Mouse (Mus musculus) gastrocnemius, adult 8-10 months (tissue): ENCODE data around the gene Golt1b. TPM values are rescaled to one million over a fixed set of nuclear protein-coding genes. Genes with fewer than 3 reads are reported as not detected.

Source experiments
- DNase-seq, 2 experiments: peaks; one replicate each; pipeline ENCODE4 v3.0.0; 2022; ENCODE audit warnings: low spot score in 2 of 2
- total RNA-seq, 4 experiments: library from RNA; stranded (reverse); gene quantifications; 2 replicates each; pipeline ENCODE4 v1.2.4; 2022

Golt1b gene
- total RNA-seq, 4 experiments from 2014 or later: 16.5 to 19.9 (median 17.1) TPM

DNA sequence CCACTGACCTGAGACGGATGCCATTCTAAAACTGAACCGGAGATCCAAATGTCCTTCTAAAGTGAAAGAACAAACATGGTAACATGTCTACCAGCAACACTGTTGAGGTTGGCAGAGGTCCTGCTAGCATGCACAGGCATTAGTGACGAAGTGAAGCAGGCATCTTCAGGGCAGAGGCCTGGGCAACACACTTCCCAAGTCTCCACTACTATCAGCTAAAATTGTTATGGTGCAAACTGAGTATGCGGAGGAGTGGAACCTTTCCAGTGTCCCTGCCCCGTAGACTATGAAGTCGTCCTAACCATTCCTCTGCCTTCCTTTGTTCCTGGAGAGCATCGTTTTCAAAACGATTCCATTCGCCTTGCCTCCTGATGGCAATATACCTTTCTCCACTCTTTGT lies 2.5 kb upstream of the Golt1b start:
- no peak for DNase-seq

- no peak for DNase-seq
Observed at GRCm38 (mm10) chr6:142386285-142387010, 573 bp upstream of the Golt1b start.

DNA sequence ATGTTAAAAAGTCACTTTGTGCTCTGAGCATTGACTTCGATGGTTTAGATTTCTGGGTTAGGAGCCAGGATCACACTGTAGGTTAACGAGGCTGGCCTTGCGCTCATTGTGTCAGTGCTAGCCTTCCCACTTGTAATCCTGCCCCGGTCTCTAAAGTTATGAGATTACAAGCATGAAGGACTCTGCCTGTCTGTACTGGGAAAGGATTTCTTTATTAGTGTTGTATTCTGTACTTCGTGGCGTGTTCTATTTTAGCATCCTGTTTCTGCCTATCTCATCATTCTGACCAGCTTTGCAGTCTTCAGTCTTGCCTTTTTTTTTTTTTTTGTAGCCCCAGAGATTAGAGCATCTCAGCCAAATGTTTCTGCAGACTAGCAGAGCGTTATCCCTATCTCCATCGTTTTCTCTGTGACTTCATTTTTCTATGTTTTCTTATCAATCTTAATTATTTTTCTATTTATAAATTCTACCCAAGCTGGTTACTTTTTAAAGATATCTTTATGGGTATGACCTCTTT lies 792 bp downstream of the Golt1b start:
- DNase-seq: no peak

GRCm38 (mm10) chr6:142389101-142389500 lies 2.1 kb downstream of the Golt1b start:
- DNase-seq: no peak

GRCm38 (mm10) chr6:142392312-142392711 lies 5.3 kb downstream of the Golt1b start:
- DNase-seq: no peak

DNA sequence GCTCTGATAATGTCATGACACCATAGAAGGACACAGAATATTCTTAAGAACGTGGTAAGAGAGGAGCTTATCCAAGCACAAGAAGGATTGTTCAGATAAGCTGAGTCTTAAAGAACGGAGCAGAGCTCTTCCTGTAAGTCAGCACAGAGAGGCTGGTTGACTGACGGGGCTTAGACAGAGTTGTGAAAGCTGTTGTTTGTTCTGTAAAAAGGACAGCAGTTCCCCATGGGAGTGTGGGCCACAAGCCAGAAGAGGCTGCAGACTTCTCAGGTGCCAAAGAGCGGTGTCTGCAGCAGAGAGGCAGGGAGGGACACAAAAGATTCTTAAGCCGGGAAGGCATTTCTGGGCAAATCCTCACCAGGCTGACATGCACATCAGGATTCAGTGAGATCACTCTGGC lies 7.6 kb downstream of the Golt1b start:
- DNase-seq: no peak

DNA sequence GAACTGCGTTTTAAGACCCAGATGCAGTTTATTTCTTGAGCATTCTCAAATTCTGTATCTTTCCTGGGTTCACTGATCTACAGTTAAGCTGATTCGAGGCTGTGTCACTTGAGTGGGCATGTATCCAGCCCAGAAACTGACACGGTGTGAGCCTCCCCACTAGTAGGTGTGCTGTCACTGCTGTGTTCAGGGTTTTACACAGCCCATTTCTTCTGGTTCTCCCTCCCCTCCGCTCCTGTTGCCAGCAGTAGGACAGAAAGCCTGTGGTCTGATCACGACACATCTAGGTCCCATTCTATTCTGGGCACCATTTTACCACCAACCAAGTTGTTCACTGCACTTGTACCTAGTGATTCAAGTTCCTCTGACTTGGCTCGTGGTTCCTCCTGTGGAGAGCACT lies 8.7 kb downstream of the Golt1b start:
- DNase-seq: no peak

- no peak for DNase-seq
Observed at GRCm38 (mm10) chr6:142411140-142411539, 24.1 kb downstream of the Golt1b start.

DNA sequence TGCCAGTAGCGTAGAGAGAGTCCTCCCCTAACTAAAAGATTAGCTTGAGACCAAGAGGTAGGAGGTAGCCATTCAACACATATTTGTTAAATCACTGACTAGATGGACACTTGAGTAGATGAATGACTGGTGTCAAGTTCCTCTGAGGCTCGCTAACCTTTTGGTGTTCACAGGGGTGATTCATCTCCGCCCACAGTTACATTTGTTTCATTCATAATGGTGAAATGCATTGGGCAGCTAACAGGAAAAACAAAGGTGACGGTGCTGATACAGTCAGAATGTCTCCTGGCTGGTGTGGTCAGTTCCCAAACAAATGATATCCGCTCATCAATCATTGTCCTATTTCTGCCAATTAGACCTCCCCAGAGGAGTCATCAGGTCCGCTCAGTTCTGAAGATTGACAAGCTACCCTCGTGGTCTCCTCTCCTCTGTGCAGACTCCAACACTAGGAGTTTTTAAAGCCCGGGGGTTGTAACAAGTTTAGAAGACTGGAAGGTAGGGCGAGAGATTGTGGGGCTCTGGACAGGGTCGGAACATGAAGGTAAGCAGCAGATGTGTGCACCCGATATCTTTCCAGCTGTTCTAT lies 26.0 kb downstream of the Golt1b start, which contains the start of gene Spx:
TSS of gene Spx (plus strand) at position 536 of the 586 bp plus-strand sequence.
- no peak for DNase-seq

GRCm38 (mm10) chr6:142413845-142414244 lies 26.8 kb downstream of the Golt1b start:
- no peak for DNase-seq

DNA sequence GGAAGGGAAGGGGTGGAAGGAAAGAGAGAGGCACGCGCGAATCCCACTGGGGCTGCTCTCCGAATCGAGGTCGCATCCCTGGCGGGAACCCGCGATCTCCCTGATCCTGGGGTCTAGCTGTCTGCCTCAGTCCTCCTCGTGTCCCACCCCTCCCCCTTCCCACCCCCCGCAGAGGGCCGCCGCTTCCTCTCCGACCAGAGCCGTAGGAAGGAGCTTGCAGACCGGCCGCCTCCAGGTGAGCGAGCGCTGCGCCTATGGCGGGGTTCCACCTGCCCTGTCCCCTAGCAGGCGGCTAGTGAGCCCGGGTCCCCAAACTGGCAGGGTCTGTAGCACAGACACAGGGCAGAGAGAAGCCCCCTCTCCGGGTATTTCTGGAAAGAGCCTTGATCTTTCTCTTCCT lies 27.6 kb downstream of the Golt1b start:
- DNase-seq: no peak

GRCm38 (mm10) chr6:142424976-142425375 lies 38.0 kb downstream of the Golt1b start:
- DNase-seq: no peak

DNA sequence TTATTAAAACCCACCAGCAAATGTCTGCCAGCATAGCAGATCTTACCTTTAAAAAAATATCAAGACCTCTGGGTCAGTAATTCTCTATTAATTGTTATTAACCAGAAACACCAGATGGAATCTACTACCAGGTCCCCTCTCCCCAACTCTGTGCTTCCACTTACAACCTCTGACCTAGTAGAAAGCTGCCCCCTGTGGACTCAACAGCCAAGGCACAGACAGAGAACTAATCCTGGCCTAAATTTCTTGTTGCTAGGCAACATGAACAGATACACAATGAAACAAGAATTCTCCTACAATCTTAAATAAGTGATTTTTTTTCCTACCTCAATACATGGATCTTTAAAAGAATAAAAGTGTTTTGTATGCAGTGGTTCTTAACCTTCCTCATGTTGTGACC lies 42.1 kb downstream of the Golt1b start:
- no peak for DNase-seq

DNA sequence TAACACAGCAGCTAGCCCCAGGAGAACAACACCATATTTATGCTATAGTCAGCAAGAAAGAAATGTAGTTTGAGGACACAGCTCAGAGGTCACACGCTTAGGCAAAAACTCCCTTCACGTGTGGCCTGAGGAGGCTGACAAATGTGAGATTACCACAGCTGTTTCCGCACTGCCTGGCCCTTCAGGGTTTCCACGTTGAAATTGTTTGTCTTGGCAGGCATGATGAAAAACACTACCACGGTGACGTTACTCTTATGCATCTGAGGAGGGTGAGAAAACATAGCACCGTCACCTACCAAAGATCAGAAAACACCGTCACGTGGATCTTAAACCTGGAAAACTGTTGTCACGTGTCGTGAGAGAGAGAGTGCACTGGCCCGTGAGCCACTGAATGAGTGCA lies 64.4 kb downstream of the Golt1b start:
- DNase-seq: no peak

- no peak for DNase-seq
Observed at GRCm38 (mm10) chr6:142453311-142453710, 66.3 kb downstream of the Golt1b start.

Other genes with a start within 250 kb of the Golt1b start
- gene Slco1a6, start 178.7 kb upstream of the Golt1b start, total RNA-seq: not detected
- not detected for gene Iapp, start 88.8 kb upstream of the Golt1b start, total RNA-seq
- not detected for gene Slco1a5, start 64.2 kb upstream of the Golt1b start, total RNA-seq
- gene Pyroxd1, start 41.6 kb upstream of the Golt1b start, total RNA-seq: 10 to 100 TPM in 1 of 4 experiments, 1 to 10 TPM in 3; 7.3 to 11.3 (median 9.3) TPM
- 1 to 10 TPM; 4.4 to 6.2 (median 4.9) TPM for gene Recql, start 134 bp upstream of the Golt1b start, total RNA-seq
- gene Spx, start 26.2 kb downstream of the Golt1b start, total RNA-seq: not detected
- under 1 TPM in 2 of 4 experiments, not detected in 2; 0.16 to 0.18 TPM for gene Gys2, start 85.9 kb downstream of the Golt1b start, total RNA-seq
- 100 to 1,000 TPM; 332 to 451 (median 374) TPM for gene Ldhb, start 120.7 kb downstream of the Golt1b start, total RNA-seq
- 1 to 10 TPM; 2.9 to 9.0 (median 6.3) TPM for gene Kcnj8, start 184.4 kb downstream of the Golt1b start, total RNA-seq